Mouse (Mus musculus): Measurements from ENCODE around the gene Slc25a19. TPM values are rescaled to one million over a fixed set of nuclear protein-coding genes. Genes with fewer than 3 reads are reported as not detected.
"Not testable (repeated sequence)": the region's sequence is repeated elsewhere in the genome, so short reads cannot be mapped to it uniquely, and the experiment has no call there.

The Slc25a19 gene
- 76.9 and 146 TPM in 2 replicates for polyA plus RNA-seq (2012; rRNA removed)

DNA sequence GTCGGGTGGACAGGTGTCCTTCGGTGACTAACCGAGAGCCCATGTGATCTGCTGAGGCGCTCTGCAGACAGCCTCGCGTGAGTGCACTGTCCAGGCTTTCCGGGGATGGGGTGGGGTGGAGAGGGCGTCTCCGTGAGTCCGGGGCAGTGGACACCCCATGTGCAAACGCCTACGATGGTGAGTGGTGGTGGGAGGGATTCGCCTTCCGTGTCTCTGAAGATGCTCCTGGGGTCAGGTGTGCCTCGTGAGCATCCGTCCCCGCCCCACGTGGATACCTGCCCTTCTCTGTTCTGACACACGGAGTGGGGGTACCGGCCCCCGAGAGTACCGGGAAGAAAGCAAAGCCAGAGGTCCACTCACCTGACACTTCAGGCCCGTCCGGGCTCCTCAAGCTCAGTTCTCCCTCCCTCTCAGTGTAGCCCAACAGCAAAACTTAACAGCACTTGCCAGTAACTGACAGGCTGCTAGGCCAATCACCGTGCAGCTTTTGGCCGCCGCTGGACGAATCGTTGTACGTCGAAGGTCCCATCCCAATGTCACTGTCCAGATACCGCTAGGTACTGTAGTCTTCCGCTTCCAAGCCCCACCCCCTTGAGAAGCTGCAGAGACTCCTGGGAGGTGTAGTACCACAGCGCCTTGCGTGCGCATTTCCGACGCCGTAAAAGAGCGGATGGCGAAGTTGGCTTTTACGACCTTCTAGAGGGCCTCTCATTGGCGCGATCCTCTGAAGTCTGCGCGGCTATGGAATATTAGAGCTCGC is at the start of gene Slc25a19:
Gene Slc25a19 (minus strand): TSS at position 591 of the 760 bp plus-strand sequence.
- DNase-seq (ENCODE audit: low read depth): peak; percentile 99

DNA sequence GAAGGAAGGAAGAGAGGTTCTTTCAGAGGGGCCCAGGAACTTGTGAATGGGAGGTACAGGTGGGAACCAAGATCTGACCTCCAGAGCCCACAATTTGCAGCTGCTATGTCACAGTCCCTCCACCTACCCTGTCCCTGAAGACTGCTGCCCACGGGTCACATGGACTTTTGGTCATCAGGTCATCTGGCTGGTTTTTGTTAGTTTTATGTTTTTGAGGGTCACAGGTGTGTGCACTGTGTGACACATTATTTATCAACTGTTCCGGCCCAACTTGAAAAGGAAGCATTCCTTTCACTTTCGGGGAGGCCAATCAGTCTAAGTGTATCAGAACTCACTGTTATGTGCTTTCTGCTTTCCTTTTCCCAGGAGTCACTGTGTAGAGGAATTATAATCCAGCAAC is 49.4 kb upstream of the Slc25a19 start:
- DNase-seq (ENCODE audit: low read depth): no peak

DNA sequence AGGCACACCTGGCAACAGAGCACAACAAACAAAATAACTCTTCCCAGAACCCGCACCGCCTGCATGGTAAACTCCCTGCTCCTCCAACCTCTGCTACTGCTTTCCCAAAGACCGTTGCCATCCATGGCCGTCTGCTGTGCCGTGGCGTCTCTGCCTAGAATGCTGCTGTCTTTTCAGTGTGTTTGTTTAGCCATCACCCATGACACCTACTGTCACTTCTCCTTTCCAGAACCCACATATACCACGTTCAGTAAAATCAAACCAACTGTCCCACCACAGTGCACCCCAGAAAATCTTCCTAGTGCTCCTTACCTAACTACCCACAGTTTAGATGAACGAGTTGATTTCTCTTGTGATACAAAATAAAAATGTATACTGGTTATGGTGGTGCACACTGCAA is 48.6 kb upstream of the Slc25a19 start:
- no peak for DNase-seq (ENCODE audit: low read depth)

DNA sequence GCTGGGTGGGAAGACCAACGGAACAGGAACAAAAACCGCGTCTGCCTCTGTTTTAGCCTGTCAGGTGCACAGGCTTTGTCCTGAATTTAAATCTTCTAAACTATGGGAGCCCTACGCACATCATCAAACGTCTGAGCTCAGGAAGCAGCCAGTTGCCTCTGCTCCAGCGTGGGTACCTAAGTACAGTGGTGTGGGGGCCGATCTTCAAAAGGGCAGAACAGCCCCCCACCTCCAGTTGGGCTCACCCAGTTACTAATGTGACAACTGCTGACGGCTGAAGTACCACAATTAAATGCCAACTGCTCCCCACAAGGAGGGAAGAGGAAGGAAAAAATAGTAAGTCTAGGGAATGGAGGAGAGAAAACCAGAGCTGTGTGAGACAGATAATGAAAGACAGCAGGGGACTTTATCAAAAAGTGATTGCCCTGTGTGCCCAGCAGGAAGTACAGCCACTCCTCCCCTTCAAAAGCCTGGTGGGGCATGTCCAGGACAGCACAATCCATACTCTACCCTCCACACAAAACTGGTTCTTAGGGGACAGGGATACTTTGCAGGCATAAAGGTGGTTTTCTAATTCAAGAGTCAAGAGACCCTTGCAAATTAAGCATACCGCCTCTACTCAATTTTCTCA is 46.3 kb upstream of the Slc25a19 start:
- no peak for DNase-seq (ENCODE audit: low read depth)

DNA sequence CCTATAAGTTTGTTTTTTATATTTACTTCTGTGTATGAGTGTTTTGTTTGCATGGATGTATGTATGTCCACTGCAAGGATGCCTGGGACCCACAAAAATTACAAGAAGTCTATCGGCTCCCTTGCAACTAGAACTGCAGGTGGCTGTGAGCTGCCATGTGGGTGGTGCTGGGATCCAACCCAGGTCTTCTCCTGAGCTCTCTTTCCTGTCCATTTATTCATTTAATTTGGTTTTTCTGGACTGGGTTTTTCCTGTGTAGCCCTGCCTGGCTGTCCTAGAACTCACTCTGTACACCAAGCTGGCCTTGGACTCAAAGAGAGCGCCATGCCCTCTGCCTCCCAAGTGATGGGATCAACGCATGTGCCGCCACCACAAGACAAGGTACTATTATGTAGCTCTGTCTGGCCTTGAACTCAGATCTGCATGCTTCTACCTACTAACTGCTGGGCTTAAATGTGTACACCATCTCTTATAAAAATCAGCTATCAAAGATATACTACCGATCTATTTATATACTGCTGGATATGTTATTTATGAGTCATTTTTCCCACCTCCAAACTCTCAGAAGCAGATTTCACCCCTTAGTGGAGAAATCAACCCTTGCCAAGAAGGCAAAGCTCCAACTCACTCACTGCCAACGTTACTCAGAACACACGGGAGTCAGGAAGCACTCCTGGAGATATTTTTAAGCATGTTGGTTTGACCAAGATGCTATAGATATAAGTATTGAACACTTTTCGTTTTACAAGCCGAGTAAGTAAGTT is 45.6 kb upstream of the Slc25a19 start:
- no peak for DNase-seq (ENCODE audit: low read depth)

DNA sequence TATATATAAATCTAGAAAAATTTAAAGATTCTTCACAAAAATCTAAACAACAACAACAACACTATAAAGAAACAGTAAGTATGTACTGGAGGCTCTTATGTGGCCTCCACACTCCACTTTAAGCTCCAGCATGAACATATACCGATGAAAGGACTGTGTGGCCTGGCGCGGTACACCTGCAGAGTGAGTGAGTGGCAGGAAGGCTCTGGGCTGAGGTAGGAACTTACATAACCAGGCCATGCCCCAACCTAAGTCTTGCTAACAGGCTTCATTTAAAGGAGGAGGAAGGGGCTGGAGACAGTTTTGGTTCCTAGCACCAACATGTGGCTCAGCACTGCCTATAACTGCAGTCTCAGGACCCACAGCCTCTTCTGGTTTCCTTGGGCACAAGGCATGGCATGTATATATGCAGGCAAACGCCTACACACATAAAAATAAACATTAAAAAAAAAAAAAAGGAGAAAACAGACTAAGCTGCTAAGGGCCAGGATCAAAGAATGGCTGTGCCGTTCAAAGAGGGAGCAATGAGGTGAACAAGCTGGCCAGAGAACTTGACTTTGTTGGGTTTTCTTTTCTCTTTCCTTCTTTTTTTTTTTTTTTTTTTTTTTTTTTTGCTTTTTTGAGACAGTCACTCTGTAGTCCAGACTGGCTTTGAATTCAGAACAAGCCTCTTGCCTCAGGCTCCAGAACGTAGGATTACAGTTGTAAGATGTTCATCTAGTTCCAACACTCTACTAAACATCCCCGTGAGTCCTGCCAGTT is 44.3 kb upstream of the Slc25a19 start:
- DNase-seq (ENCODE audit: low read depth): no peak

DNA sequence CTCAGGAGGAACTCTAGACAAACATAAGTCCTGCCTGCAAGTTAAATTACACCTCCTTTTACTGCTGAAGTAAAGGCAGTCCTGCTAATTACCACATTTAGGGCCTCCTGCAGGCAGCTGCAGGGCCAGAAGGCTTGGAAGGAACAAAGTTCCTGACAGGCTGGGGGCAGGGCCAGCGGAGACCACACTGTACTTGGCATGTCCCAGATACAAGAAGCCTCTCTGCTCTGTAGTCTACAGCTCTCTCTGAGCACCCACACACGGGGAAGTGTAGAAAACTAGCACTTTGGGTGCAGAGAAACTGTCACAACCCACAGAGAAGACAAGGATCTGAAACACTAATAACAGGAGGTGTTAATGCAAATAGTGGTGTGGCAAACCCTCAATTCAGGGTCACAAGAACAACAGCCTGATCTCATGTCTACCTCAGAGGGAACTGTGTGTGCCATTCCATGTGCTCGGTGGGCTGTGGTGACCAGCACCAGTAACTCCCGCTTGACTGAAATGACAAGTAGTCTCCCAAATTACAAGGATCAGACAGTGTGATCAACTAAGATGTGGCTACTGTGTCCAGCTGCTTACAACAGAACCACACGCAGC is 42.5 kb upstream of the Slc25a19 start:
- DNase-seq (ENCODE audit: low read depth): no peak

DNA sequence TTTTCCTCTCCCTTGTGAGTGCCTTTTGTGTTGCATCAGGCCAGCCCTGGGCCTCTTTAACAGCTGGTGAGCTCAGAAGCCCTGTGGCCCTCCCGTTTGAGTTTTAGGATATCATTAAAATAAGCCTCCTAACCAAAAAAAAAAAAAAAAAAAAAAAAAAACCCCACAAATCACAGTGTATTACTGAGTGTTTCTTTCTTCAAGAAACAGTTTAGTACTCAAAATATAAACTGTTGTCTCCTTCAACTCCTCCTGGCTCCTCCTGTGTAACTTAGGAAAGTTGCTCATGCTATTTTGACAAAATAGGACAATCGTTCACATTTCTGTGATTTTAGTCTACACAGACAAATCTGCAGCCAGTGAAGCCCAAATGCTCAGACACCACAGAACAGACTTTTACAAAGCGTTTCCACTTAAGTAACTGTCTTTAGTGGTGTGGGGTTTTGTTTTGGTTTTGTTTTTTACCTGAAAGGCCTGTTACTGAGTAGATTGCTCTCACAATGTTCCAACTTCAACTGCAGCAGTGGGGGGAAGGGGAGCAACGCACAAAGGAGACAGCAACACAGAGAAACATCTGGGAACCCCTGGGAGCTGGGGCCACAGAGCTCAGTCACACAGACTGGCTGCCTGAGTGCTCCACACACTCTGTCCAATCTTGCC is 35.7 kb upstream of the Slc25a19 start:
- no peak for DNase-seq (ENCODE audit: low read depth)

DNA sequence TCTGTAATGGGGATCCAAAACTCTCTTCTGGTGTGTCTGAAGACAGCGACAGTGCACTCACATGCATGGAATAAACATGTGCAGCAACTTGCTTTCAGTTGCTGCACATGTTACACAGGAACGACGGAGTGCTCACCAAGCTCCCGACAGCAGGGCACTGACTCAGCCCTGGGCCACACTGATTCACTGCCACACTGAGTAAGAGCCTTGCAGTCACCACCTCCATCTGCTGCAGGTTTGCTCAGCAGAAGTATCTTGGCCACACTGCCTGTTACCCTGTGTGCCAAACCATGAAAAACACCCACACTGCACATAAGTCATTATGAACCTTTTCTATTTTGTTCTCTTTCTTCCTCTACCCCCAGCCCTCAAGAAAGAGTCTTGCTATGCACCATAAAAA is 32.3 kb upstream of the Slc25a19 start:
- DNase-seq (ENCODE audit: low read depth): no peak

DNA sequence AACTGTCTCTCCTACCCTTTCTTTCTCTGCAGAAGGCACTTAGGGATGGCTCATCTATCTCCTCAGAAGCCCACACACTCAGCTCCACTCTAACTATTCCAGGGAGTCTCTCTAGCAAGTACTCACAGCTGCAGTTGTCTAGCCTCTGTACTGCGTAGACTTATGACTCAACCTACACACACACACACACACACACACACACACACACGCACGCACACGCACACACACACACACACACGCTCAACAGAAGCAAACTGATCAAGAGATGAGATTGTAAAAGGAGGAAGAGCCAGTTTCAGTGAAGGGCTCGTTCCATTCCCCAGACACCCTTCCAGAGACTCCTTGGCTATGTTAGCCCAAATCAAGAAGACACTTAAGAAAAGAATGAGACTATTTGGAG is 30.4 kb upstream of the Slc25a19 start:
- no peak for DNase-seq (ENCODE audit: low read depth)

DNA sequence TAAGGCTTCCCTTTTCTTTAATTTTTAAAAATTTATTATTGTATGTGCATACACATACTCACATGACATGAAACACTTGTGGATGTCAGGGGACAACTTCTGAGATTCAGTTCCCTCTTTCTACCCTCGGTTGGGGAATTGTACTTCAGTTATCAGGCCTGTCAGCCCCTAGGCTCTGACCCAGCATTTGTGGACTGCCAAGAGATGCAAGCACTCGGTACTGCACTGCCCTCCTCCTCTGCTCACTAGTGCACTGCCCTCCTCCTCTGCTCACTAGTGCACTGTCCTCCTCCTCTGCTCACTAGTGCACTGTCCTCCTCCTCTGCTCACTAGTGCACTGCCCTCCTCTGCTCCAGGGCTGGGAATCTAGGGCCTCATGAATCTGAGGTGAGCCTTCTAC is 26.0 kb upstream of the Slc25a19 start:
- DNase-seq (ENCODE audit: low read depth): no peak

DNA sequence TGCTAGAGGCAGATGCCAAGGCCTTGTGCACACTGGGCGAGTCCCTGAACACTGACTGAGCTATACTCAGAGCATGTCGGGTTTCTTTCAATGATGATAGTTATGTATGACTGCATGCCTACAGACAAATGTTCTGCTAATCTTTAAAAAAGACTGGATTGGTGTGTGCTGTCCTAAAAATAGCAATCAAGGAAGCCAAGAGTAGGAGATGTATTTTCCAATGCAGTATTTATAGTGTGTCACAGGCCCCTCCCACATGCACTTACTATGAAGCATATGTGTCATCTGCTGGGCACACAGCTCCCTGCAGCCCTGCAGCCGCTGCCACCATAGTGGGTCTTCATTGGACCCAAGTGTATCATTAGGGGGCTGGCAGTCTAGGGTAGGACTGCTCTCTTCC is 25.1 kb upstream of the Slc25a19 start:
- DNase-seq (ENCODE audit: low read depth): no peak

DNA sequence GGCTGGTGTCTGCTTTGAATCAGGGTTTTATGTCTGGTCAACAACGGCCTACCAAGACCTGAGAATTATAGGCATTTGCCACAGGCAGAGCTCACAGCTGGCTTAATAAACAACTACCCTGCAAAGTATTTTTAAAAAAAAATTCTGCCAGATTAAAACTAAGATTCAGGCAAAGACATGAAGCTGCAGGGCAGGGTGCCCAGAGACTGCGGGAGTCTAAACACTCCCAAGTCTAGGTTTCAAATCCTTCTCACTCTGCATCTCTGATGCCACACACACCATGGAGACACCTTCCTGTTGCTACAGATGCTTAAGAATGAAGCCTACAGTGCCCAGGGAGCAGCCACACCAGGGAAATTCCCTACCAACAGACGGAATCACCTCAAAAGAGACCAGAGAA is 23.6 kb upstream of the Slc25a19 start:
- no peak for DNase-seq (ENCODE audit: low read depth)

DNA sequence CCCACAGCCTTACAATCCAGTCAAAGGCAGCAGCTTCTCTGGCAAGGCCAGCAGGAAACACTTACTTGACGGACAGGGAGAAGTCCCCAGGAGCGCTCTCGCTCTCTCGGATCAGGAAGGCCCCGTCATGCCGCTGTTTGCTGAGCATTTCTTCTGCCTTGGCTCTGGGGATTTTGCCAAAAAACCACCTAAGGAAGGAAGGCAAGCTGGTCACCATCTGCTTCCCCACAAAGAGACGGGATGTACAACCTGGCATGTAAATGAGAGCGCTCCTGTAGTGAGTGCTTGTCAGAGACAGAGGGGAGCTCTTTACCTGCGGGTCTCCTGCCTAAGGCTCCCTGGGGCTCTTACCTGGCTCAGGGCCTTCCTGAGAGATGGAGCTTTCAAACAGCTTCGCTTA is 21.6 kb upstream of the Slc25a19 start:
- no peak for DNase-seq (ENCODE audit: low read depth)

DNA sequence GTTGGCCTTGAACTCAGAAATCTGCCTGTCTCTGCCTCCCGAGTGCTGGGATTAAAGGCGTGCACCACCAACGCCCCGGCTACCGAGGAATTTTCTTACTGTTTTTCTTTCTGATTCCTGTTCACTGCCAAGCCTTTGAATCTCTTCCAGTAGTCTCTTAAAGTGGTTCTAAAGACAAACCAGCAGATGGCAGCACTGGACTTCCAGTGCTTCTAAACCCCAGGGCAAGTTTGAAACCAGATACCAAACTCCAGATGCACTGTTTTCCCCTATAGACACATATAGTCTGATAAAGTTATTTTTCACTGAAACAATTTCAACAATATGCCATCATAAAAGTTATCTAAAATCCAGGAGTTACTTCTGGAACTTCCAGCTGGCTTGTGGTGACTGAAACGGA is 19.4 kb upstream of the Slc25a19 start:
- DNase-seq (ENCODE audit: low read depth): no peak

DNA sequence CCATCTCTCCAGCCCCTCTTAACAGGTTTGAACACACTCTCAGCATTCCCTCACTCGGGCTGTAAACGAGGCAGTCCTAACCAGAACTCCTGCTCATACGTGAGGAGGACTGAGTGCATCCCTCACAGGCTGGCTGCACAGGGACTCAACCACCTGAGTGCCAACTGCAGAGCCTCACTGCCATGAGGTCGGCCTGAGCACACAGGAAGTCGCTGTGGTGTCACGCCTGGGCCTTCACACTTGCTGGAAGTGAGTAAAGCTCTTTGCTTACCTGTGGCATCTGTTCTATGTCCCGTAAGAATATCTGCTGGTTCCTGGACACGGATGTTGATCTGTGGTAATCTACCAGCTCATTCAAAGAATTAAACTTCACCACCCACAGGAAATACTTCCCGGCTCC is 18.3 kb upstream of the Slc25a19 start:
- no peak for DNase-seq (ENCODE audit: low read depth)

DNA sequence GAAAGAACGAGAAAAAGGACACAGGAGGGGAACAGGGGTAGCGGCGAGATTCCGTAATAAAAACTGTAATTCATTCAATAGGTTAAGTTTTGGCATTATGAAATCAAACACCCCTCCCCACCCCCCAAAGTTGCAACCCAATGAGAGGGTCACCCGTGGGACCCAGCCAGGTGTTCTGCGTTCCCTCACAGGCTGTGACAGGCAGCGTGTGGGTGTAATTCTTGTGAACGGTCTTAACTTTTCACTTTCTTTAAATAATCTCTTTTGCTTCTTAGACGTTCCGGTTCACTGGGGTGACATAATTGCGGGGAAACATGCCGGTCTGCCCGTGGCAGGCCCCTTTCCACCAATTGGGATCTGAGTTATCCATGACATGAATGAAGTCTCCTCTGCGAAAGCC is 17.4 kb upstream of the Slc25a19 start:
- DNase-seq (ENCODE audit: low read depth): not testable (repeated sequence)

DNA sequence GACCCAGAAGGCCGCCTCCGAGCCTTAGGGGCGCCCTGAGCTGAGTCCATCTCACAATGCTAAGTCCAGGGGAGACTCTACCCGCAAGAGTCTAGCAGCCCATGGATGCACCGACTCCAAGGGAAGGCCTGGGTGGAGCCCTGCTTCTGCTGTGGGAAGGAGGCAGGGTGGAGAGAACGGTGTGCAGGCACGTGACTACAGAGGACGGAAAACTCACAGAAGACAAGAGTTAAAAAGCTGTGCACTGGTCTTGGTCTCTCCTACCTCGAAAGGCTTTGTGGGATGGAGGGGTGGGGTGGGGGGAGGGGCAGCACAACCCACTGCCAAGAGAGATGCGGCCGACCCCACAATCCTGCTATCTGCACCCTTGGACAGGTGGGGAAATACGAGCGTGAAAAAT is 16.2 kb upstream of the Slc25a19 start:
- DNase-seq (ENCODE audit: low read depth): no peak

DNA sequence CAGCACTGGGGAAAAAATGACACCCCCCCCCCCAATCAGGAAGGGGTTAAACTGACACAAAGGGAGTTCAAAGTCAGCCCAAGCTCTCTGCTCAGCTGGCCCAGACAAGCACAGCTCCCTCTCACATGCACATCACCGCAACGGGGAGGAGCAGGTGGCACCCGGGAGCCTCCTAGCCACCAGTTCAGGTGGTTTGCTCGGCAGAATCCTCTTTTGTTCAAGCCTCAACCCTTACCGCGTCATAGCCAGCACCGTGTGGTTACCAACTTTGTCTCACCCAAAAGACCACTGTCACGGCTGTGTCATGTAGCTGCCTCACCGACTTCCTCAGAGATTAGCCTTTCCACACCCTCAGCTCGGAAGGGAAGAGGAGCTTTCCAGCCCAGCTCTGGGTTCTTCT is 15.2 kb upstream of the Slc25a19 start:
- no peak for DNase-seq (ENCODE audit: low read depth)

DNA sequence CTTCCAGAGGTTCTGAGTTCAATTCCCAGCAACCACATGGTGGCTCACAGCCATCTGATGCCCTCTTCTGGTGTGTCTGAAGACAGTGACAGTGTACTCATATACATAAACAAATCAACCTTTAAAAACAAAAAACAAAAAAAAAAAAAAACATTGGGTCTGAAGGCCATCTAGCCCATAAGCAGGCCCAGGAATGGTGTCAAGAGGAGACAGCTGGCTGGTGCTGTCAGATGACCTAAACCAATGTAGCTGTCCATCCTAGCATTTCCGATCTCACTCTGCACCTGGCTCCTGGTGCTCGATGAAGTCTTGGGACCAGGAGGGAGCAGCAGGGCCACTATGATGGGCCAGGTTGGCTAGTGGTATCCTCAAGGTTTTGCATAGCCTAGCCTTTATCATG is 14.6 kb upstream of the Slc25a19 start:
- no peak for DNase-seq (ENCODE audit: low read depth)

DNA sequence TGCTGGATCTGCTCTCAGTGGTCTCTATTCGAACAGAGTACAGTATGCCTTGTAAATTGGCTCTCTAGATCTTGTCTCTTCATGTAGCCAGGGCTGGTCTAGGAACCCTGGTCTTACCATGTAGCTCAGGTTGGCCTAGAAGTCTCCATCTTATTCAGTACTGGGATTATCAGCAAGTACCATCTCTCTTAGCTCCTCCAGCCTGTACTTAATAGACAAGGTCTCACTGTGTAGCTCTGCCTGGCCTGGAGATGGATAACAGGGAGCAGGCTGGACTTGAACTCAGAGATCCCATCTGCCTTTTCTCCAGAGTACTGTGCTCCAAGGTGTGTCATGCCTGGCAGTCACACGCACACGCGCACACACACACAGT is 13.6 kb upstream of the Slc25a19 start:
- DNase-seq (ENCODE audit: low read depth): no peak

All from gonadal fat pad, adult 2 months (tissue).